Mouse (Mus musculus) heart, adult 2 months (tissue): Measurements from ENCODE around the gene Inf2. TPM values are rescaled to one million over a fixed set of nuclear protein-coding genes. Genes with fewer than 3 reads are reported as not detected.

Experiments used
- DNase-seq, 2 experiments: peaks; one replicate each; pipeline ENCODE4 v3.0.0; 2021
- H3K27ac ChIP-seq: fragments of 200-600 bp; 2 replicates; pipeline ENCODE4 v1.8.1; 2022
- H3K27me3 ChIP-seq: fragments of 200-500 bp; 2 replicates; pipeline ENCODE4 v1.6.1; 2012; ENCODE audit warnings: mild to moderate bottlenecking, low read length, inconsistent platforms, mixed read lengths; ENCODE audit not compliant: control insufficient read depth, insufficient read depth
- H3K36me3 ChIP-seq: fragments of 200-500 bp; 2 replicates; pipeline ENCODE4 v1.6.1; 2012; ENCODE audit warnings: low read length, inconsistent platforms; ENCODE audit not compliant: control insufficient read depth, insufficient read depth
- H3K4me1 ChIP-seq: fragments of 200-500 bp; 2 replicates; pipeline ENCODE4 v1.6.1; 2011; ENCODE audit warnings: low read length; ENCODE audit not compliant: control insufficient read depth, insufficient read depth
- H3K4me3 ChIP-seq: fragments of 200-600 bp; 2 replicates; pipeline ENCODE4 v1.8.1; 2022
- H3K79me2 ChIP-seq: fragments of 200-500 bp; replicated peaks from 2 replicates; pipeline ENCODE4 v1.6.1; 2012; ENCODE audit warnings: mild to moderate bottlenecking, inconsistent platforms, low read length, moderate library complexity, mixed read lengths; ENCODE audit not compliant: control insufficient read depth, insufficient read depth
- H3K9ac ChIP-seq: fragments of 200-500 bp; 2 replicates; pipeline ENCODE4 v1.6.1; 2012; ENCODE audit warnings: low read depth, mild to moderate bottlenecking, control low read depth, inconsistent platforms, low read length, mixed read lengths
- CTCF ChIP-seq: fragments of 200-600 bp; IDR thresholded peaks from 2 replicates; pipeline ENCODE4 v1.8.1; 2022; ENCODE audit warnings: antibody characterized with exemption, mild to moderate bottlenecking, moderate library complexity
- EP300 ChIP-seq: fragments of 200-500 bp; IDR thresholded peaks from 2 replicates; pipeline ENCODE4 v1.6.1; 2011; ENCODE audit warnings: low read depth, low read length, control low read depth; ENCODE audit not compliant: insufficient read depth
- POLR2A ChIP-seq: fragments of 200-500 bp; IDR thresholded peaks from 2 replicates; pipeline ENCODE4 v1.6.1; 2011; ENCODE audit warnings: mild to moderate bottlenecking, low read depth, low read length, control low read depth; ENCODE audit not compliant: insufficient read depth
- WGBS: fragments of 180-500 bp; shearing (Covaris S2); methylation state at CpG from one replicate; pipeline ENCODE4 v1.1.7; 2018; 5-methylcytosine and 5-hydroxymethylcytosine counted together
- intact Hi-C: fragments of 180-260 bp; cut with DNase I; formaldehyde crosslinking; loops from one replicate; pipeline ENCODE4 v1.15.1; 2025
- polyA plus RNA-seq: library from polyadenylated mRNA; depleted of rRNA; stranded (reverse); fragments of >200 nt; gene quantifications from 2 replicates; pipeline ENCODE4 v1.2.3, GENCODE M21; 2012
- total RNA-seq, 2 experiments: library from RNA; stranded (reverse); gene quantifications; 2 replicates each; pipeline ENCODE4 v1.2.3; 2021

Inf2 gene
- total and polyA plus RNA-seq, 3 experiments, result 12.7 to 17.3 (median 15.0) TPM

GRCm38 (mm10) chr12:112630796-112631195 is 42.2 kb downstream of the Inf2 start:
- no peaks in the 10 kb centered on the region for H3K36me3 ChIP-seq
- H3K4me3 ChIP-seq, result no peak overlapping the region
- DNase-seq, result no peak
- H3K9ac ChIP-seq, result no peak overlapping the region
- peaks cover 12% of the 10 kb centered on the region for H3K4me1 ChIP-seq
- 69% methylated on average over 5 of the region's 5 CpGs for WGBS
- intact Hi-C loops, result no loop called here
- TF ChIP-seq EP300 (no peak), POLR2A (no peak), CTCF (no peak)
- H3K27me3 ChIP-seq, result no peaks in the 10 kb centered on the region
- no peaks in the 10 kb centered on the region for H3K79me2 ChIP-seq
- no peak overlapping the region for H3K27ac ChIP-seq

GRCm38 (mm10) chr12:112631472-112631871 is 42.9 kb downstream of the Inf2 start:
- Histone ChIP-seq H3K27ac (no peak overlapping the region), H3K4me3 (no peak overlapping the region), H3K4me1 (peaks cover 11% of the 10 kb centered on the region), H3K27me3 (no peaks in the 10 kb centered on the region), H3K9ac (no peak overlapping the region), H3K36me3 (no peaks in the 10 kb centered on the region), H3K79me2 (no peaks in the 10 kb centered on the region)
- no peak for DNase-seq
- 48% methylated on average over 1 of the region's 1 CpGs for WGBS
- intact Hi-C loops, result no loop called here
- TF ChIP-seq CTCF, result no peak
- TF ChIP-seq POLR2A, result no peak
- no peak for TF ChIP-seq EP300

GRCm38 (mm10) chr12:112632084-112632777 is 43.6 kb downstream of the Inf2 start:
- WGBS, result 81% methylated on average over 11 of the region's 11 CpGs
- no peaks in the 10 kb centered on the region for H3K36me3 ChIP-seq
- no peak overlapping the region for H3K9ac ChIP-seq
- no peaks in the 10 kb centered on the region for H3K79me2 ChIP-seq
- H3K4me3 ChIP-seq, result no peak overlapping the region
- no peaks in the 10 kb centered on the region for H3K27me3 ChIP-seq
- no peak overlapping the region for H3K27ac ChIP-seq
- TF ChIP-seq POLR2A, result no peak
- TF ChIP-seq CTCF, result no peak
- TF ChIP-seq EP300, result no peak
- DNase-seq, result no peak
- intact Hi-C loops, result no loop called here
- H3K4me1 ChIP-seq, result peaks cover 11% of the 10 kb centered on the region

GRCm38 (mm10) chr12:112632907-112633306 is 44.3 kb downstream of the Inf2 start:
- no peak overlapping the region for H3K4me3 ChIP-seq
- no peaks in the 10 kb centered on the region for H3K27me3 ChIP-seq
- WGBS, result 51% methylated on average over 5 of the region's 5 CpGs
- peaks cover 11% of the 10 kb centered on the region for H3K4me1 ChIP-seq
- no peak for TF ChIP-seq CTCF
- 0 out of 2 replicates have a peak, but pooled peaks have one; percentile 26 for TF ChIP-seq POLR2A
- no peak overlapping the region; the same call in 1 of the 2 replicates for H3K27ac ChIP-seq
- DNase-seq, result peak in 1 of 2 experiments; percentile 49
- H3K79me2 ChIP-seq, result no peaks in the 10 kb centered on the region
- H3K9ac ChIP-seq, result no peak overlapping the region
- intact Hi-C loops, result no loop called here
- no peaks in the 10 kb centered on the region for H3K36me3 ChIP-seq

GRCm38 (mm10) chr12:112633686-112634085 is 45.1 kb downstream of the Inf2 start:
- Histone ChIP-seq H3K4me1 (peaks cover 9% of the 10 kb centered on the region), H3K4me3 (no peak overlapping the region), H3K27ac (no peak overlapping the region), H3K27me3 (no peaks in the 10 kb centered on the region), H3K79me2 (no peaks in the 10 kb centered on the region), H3K9ac (no peak overlapping the region), H3K36me3 (no peaks in the 10 kb centered on the region)
- intact Hi-C loops, result no loop called here
- DNase-seq, result no peak
- TF ChIP-seq CTCF (0 out of 2 replicates have a peak, but pooled peaks have one; percentile 7), POLR2A (no peak)
- WGBS, result 64% methylated on average over 9 of the region's 9 CpGs

- no peaks in the 10 kb centered on the region for H3K79me2 ChIP-seq
- H3K27ac ChIP-seq, result no peak overlapping the region
- no peak overlapping the region for H3K4me3 ChIP-seq
- H3K27me3 ChIP-seq, result no peaks in the 10 kb centered on the region
- no peaks in the 10 kb centered on the region for H3K36me3 ChIP-seq
- no peak overlapping the region for H3K9ac ChIP-seq
- H3K4me1 ChIP-seq, result peaks cover 2% of the 10 kb centered on the region; the same call in 1 of the 2 replicates
- DNase-seq, result no peak
- no peak for TF ChIP-seq EP300
- WGBS, result 79% methylated on average over 10 of the region's 10 CpGs
- intact Hi-C loops, result no loop called here
These were observed 50.9 kb downstream of the Inf2 start for GRCm38 (mm10) chr12:112639526-112639925.
